In genomic region chr9:77469791-77470607, GRCm38 (mm10) we compare ENCODE assay signal across 9 mouse cellular contexts.
A peak's percentile ranks its signal among the peaks of the same experiment; 100 is the strongest.
DNase-seq lines count a peak whose midpoint lies in the region; ATAC-seq and TF ChIP-seq lines count a peak whose summit lies in the region.
"Had no signal": no experiment of that assay in that cellular context is flagged by ENCODE, and none has a peak within 500 bp of the region (broad histone marks: within the 10 kb centered on the region; RNA-seq: fewer than 3 reads in every experiment).

No protein-coding gene starts in this region.

- ATAC-seq in granulocyte monocyte progenitor cell, adult 5-6 weeks (replicated peaks; ENCODE audit: poor library complexity, severe bottlenecking) = peak; percentile 94

- H3K36me3 ChIP-seq in E14TG2a.4 (ENCODE audit: insufficient read depth, low read length) = 0 out of 2 replicates have a peak, but pooled peaks cover 3% of the 10 kb centered on the region

- H3K4me1 ChIP-seq in E14TG2a.4 (replicated peaks; ENCODE audit: low read depth, low read length) = peaks cover 35% of the 10 kb centered on the region

- TF ChIP-seq CTCF in E14TG2a.4 (conservative IDR thresholded peaks at IDR 0.05; ENCODE audit: low read length) = no peak

- H3K4me3 ChIP-seq in E14TG2a.4 (replicated peaks; ENCODE audit: low read length) = 0 out of 2 replicates have a peak overlapping the region, but pooled peaks have one; percentile 1

- 0 out of 2 replicates have a peak, but pooled peaks cover 4% of the 10 kb centered on the region for H3K27me3 ChIP-seq in E14TG2a.4 (ENCODE audit: insufficient read depth, low read length)

- no peaks in the 10 kb centered on the region for H3K9me3 ChIP-seq in E14TG2a.4 (ENCODE audit: low read length)

- peak; percentile 55 to 68 for DNase-seq in cerebellum, postnatal 10 days
- DNase-seq in cerebellum, adult 11 months = no peak
- DNase-seq in kidney, postnatal 14 days = peak; percentile 61
- peak; percentile 30 for DNase-seq in lung, postnatal 14 days
- peak; percentile 72 to 81 for DNase-seq in thymus, adult 18-20 months
- DNase-seq in spleen, adult 12 weeks (ENCODE audit: low spot score) = no peak
- DNase-seq: lung, embryonic 14.5 days had no signal

Comparison
In these comparisons a context has a peak if more than half of its experiments do, and no peak if none do; other contexts are left out.
1. DNase-seq: peak in cerebellum, postnatal 10 days (2 of 2), kidney, postnatal 14 days (single experiment), lung, postnatal 14 days (single experiment) and thymus, adult 18-20 months (2 of 2); none in cerebellum, adult 11 months (single experiment) and spleen, adult 12 weeks (single experiment).